15 mouse cellular contexts compared by ENCODE assay signal in genomic region chr17:35543412-35543861, GRCm38 (mm10). TPM values are rescaled to one million over a fixed set of nuclear protein-coding genes. Genes with fewer than 3 reads are reported as not detected.
A peak's percentile ranks its signal among the peaks of the same experiment; 100 is the strongest.
DNase-seq lines count a peak whose midpoint lies in the region; ATAC-seq lines count a peak whose summit lies in the region.
"Had no signal": no experiment of that assay in that cellular context is flagged by ENCODE, and none has a peak within 500 bp of the region (broad histone marks: within the 10 kb centered on the region; RNA-seq: fewer than 3 reads in every experiment).

No protein-coding gene starts in this region.

- H3K27me3 ChIP-seq in embryonic facial prominence, embryonic 14.5 days (replicated peaks; ENCODE audit: control insufficient read depth, insufficient read depth, low read length): no peaks in the 10 kb centered on the region
- no peaks in the 10 kb centered on the region for H3K27me3 ChIP-seq in embryonic facial prominence, embryonic 10.5 days (replicated peaks; ENCODE audit: low read depth, poor library complexity, severe bottlenecking)
- H3K27me3 ChIP-seq in hindbrain, embryonic 13.5 days: no peaks in the 10 kb centered on the region
- H3K27me3 ChIP-seq in neural tube, embryonic 15.5 days (replicated peaks): no peaks in the 10 kb centered on the region
- H3K27me3 ChIP-seq: limb, embryonic 13.5 days had no signal

- no peak overlapping the region for H3K4me3 ChIP-seq in embryonic facial prominence, embryonic 14.5 days (ENCODE audit: low read depth, low read length)
- H3K4me3 ChIP-seq in embryonic facial prominence, embryonic 10.5 days: no peak overlapping the region
- 0 out of 2 replicates have a peak overlapping the region, but pooled peaks have one; percentile 11 for H3K4me3 ChIP-seq in hindbrain, embryonic 13.5 days
- no peak overlapping the region for H3K4me3 ChIP-seq in neural tube, embryonic 15.5 days (replicated peaks)
- H3K4me3 ChIP-seq: limb, embryonic 13.5 days had no signal

- DNase-seq in embryonic facial prominence, embryonic 14.5 days (ENCODE audit: low spot score): peak; percentile 29
- no peak for DNase-seq in embryonic facial prominence, embryonic 10.5 days (ENCODE audit: low spot score)
- DNase-seq in left cerebral cortex, postnatal 36 days (ENCODE audit: low spot score in 2 of 2): peak; percentile 25 to 37
- no peak for DNase-seq in left cerebral cortex, adult 18-20 months (ENCODE audit: low spot score in 2 of 2)
- DNase-seq in thymus, postnatal 0 days (ENCODE audit: low spot score): no peak
- DNase-seq in cerebellum, adult 11 months: no peak

- no peak overlapping the region for H3K9ac ChIP-seq in embryonic facial prominence, embryonic 14.5 days (ENCODE audit: low read depth, low read length)
- no peak overlapping the region for H3K9ac ChIP-seq in hindbrain, embryonic 13.5 days
- no peak overlapping the region for H3K9ac ChIP-seq in neural tube, embryonic 15.5 days (replicated peaks)
- H3K9ac ChIP-seq: limb, embryonic 13.5 days had no signal

- H3K36me3 ChIP-seq in embryonic facial prominence, embryonic 14.5 days (ENCODE audit: control insufficient read depth, insufficient read depth, low read length): no peaks in the 10 kb centered on the region
- H3K36me3 ChIP-seq in embryonic facial prominence, embryonic 10.5 days (replicated peaks): no peaks in the 10 kb centered on the region
- H3K36me3 ChIP-seq in hindbrain, embryonic 13.5 days: no peaks in the 10 kb centered on the region
- H3K36me3 ChIP-seq in neural tube, embryonic 15.5 days: no peaks in the 10 kb centered on the region
- H3K36me3 ChIP-seq: limb, embryonic 13.5 days had no signal

- intact Hi-C loops in left cerebral cortex, postnatal 36 days (cut with DNase I): no loop called here

- WGBS in embryonic facial prominence, embryonic 14.5 days: 33% methylated on average over 14 of the region's 14 CpGs
- 54% methylated on average over 14 of the region's 14 CpGs for WGBS in embryonic facial prominence, embryonic 10.5 days
- WGBS in hindbrain, embryonic 13.5 days: 10% methylated on average over 14 of the region's 14 CpGs
- 17% methylated on average over 14 of the region's 14 CpGs for WGBS in neural tube, embryonic 15.5 days

- no peak overlapping the region for H3K4me2 ChIP-seq in embryonic facial prominence, embryonic 14.5 days (ENCODE audit: low read depth, low read length)
- H3K4me2 ChIP-seq in hindbrain, embryonic 13.5 days: peak overlapping the region; percentile 36
- peak overlapping the region; percentile 11 for H3K4me2 ChIP-seq in neural tube, embryonic 15.5 days
- H3K4me2 ChIP-seq: limb, embryonic 13.5 days had no signal

- no peaks in the 10 kb centered on the region for H3K4me1 ChIP-seq in embryonic facial prominence, embryonic 14.5 days (ENCODE audit: control insufficient read depth, insufficient read depth, low read length)
- peaks cover 7% of the 10 kb centered on the region; the same call in 1 of the 2 replicates for H3K4me1 ChIP-seq in embryonic facial prominence, embryonic 10.5 days
- H3K4me1 ChIP-seq in hindbrain, embryonic 13.5 days (replicated peaks): peaks cover 26% of the 10 kb centered on the region
- peaks cover 13% of the 10 kb centered on the region for H3K4me1 ChIP-seq in neural tube, embryonic 15.5 days

- no peak overlapping the region for H3K27ac ChIP-seq in embryonic facial prominence, embryonic 14.5 days (replicated peaks; ENCODE audit: low read depth, low read length)
- no peak overlapping the region for H3K27ac ChIP-seq in embryonic facial prominence, embryonic 10.5 days (replicated peaks)
- H3K27ac ChIP-seq in hindbrain, embryonic 13.5 days: peak overlapping the region; percentile 37
- no peak overlapping the region for H3K27ac ChIP-seq in neural tube, embryonic 15.5 days (replicated peaks)
- H3K27ac ChIP-seq: limb, embryonic 13.5 days had no signal

- H3K9me3 ChIP-seq in embryonic facial prominence, embryonic 14.5 days (ENCODE audit: control insufficient read depth, low read length): no peaks in the 10 kb centered on the region
- H3K9me3 ChIP-seq in embryonic facial prominence, embryonic 10.5 days: no peaks in the 10 kb centered on the region
- no peaks in the 10 kb centered on the region for H3K9me3 ChIP-seq in hindbrain, embryonic 13.5 days
- no peaks in the 10 kb centered on the region for H3K9me3 ChIP-seq in neural tube, embryonic 15.5 days (replicated peaks)
- H3K9me3 ChIP-seq: limb, embryonic 13.5 days had no signal

- ATAC-seq in embryonic facial prominence, embryonic 14.5 days (ENCODE audit: low read depth): no peak
- peak; percentile 47; the same call in 1 of the 2 replicates for ATAC-seq in hindbrain, embryonic 13.5 days (ENCODE audit: low FRiP score)
- ATAC-seq in neural tube, embryonic 15.5 days (ENCODE audit: low FRiP score): no peak
- ATAC-seq: forebrain, embryonic 16.5 days had no signal

RNA-seq across cellular contexts. Expression of gene Cdsn, which starts 8.5 kb away (rescaled TPM):
- polyA plus RNA-seq in embryonic facial prominence, embryonic 14.5 days (2014; fragmentation: Nextera tagmentation; extraction: Ambion mirVana): 0.97 and 1.3 TPM in 2 replicates
- not detected in 2 replicates for polyA plus RNA-seq in embryonic facial prominence, embryonic 10.5 days (2016; fragmentation: Nextera tagmentation; extraction: Ambion mirVana)
- total RNA-seq in left cerebral cortex, postnatal 36 days (2021): 1 to 10 TPM; 1.4 to 1.6 TPM
- total RNA-seq in left cerebral cortex, adult 18-20 months (2021): 1 to 10 TPM in 1 of 2 experiments, under 1 TPM in 1; 1.00 to 1.7 TPM
- 0.12 and 0.14 TPM in 2 replicates for polyA plus RNA-seq in hindbrain, embryonic 13.5 days (2015; fragmentation: Nextera tagmentation; extraction: Ambion mirVana)
- 0.08 TPM in 1 of 2 replicates, not detected in the other for polyA plus RNA-seq in neural tube, embryonic 15.5 days (2015; fragmentation: Nextera tagmentation; extraction: Ambion mirVana)
- 0.22 and 0.28 TPM in 2 replicates for polyA plus RNA-seq in thymus, postnatal 0 days (2015; fragmentation: Nextera tagmentation; extraction: Ambion mirVana)
- total RNA-seq: common myeloid progenitor, adult 5-6 weeks; hematopoietic stem cell, adult 5-6 weeks; megakaryocyte, adult 5-6 weeks had no signal
- polyA plus RNA-seq: forebrain, embryonic 16.5 days had no signal

RNA-seq across cellular contexts. Expression of gene Psors1c2, which starts 10.4 kb away (rescaled TPM):
- 0.59 and 1.9 TPM in 2 replicates for polyA plus RNA-seq in embryonic facial prominence, embryonic 14.5 days (2014; fragmentation: Nextera tagmentation; extraction: Ambion mirVana)
- 1.6 and 1.9 TPM in 2 replicates for polyA plus RNA-seq in embryonic facial prominence, embryonic 10.5 days (2016; fragmentation: Nextera tagmentation; extraction: Ambion mirVana)
- 1 to 10 TPM in 1 of 2 experiments, under 1 TPM in 1; 0.79 to 2.5 TPM for total RNA-seq in left cerebral cortex, postnatal 36 days (2021)
- total RNA-seq in left cerebral cortex, adult 18-20 months (2021): under 1 TPM; 0.44 to 0.84 TPM
- polyA plus RNA-seq in hindbrain, embryonic 13.5 days (2015; fragmentation: Nextera tagmentation; extraction: Ambion mirVana): 0.68 and 1.4 TPM in 2 replicates
- polyA plus RNA-seq in neural tube, embryonic 15.5 days (2015; fragmentation: Nextera tagmentation; extraction: Ambion mirVana): 0.81 and 0.96 TPM in 2 replicates
- 10.2 and 12.7 TPM in 2 replicates for polyA plus RNA-seq in thymus, postnatal 0 days (2015; fragmentation: Nextera tagmentation; extraction: Ambion mirVana)
- total RNA-seq: common myeloid progenitor, adult 5-6 weeks; hematopoietic stem cell, adult 5-6 weeks; megakaryocyte, adult 5-6 weeks had no signal

RNA-seq across cellular contexts. Expression of gene 2300002M23Rik, which starts 23.8 kb away (rescaled TPM):
- 0.47 and 1.3 TPM in 2 replicates for polyA plus RNA-seq in embryonic facial prominence, embryonic 14.5 days (2014; fragmentation: Nextera tagmentation; extraction: Ambion mirVana)
- polyA plus RNA-seq in embryonic facial prominence, embryonic 10.5 days (2016; fragmentation: Nextera tagmentation; extraction: Ambion mirVana): not detected in 2 replicates
- total RNA-seq in left cerebral cortex, postnatal 36 days (2021): not detected
- total RNA-seq in left cerebral cortex, adult 18-20 months (2021): not detected
- not detected in 2 replicates for polyA plus RNA-seq in hindbrain, embryonic 13.5 days (2015; fragmentation: Nextera tagmentation; extraction: Ambion mirVana)
- polyA plus RNA-seq in neural tube, embryonic 15.5 days (2015; fragmentation: Nextera tagmentation; extraction: Ambion mirVana): not detected in 2 replicates
- polyA plus RNA-seq in thymus, postnatal 0 days (2015; fragmentation: Nextera tagmentation; extraction: Ambion mirVana): 1.3 and 6.3 TPM in 2 replicates
- total RNA-seq: common myeloid progenitor, adult 5-6 weeks; hematopoietic stem cell, adult 5-6 weeks; megakaryocyte, adult 5-6 weeks had no signal
- polyA plus RNA-seq: forebrain, embryonic 16.5 days; kidney, embryonic 16.5 days; limb, embryonic 13.5 days; urinary bladder, adult 2 months had no signal

RNA-seq across cellular contexts. Expression of gene Cchcr1, which starts 26.5 kb away (rescaled TPM):
- 10.5 and 12.2 TPM in 2 replicates for polyA plus RNA-seq in embryonic facial prominence, embryonic 14.5 days (2014; fragmentation: Nextera tagmentation; extraction: Ambion mirVana)
- polyA plus RNA-seq in embryonic facial prominence, embryonic 10.5 days (2016; fragmentation: Nextera tagmentation; extraction: Ambion mirVana): 24.2 and 25.0 TPM in 2 replicates
- 10 to 100 TPM; 10.1 to 15.2 TPM for total RNA-seq in left cerebral cortex, postnatal 36 days (2021)
- total RNA-seq in left cerebral cortex, adult 18-20 months (2021): 10 to 100 TPM; 14.2 to 16.2 TPM
- 6.3 and 7.6 TPM in 2 replicates for polyA plus RNA-seq in hindbrain, embryonic 13.5 days (2015; fragmentation: Nextera tagmentation; extraction: Ambion mirVana)
- 5.1 and 7.9 TPM in 2 replicates for polyA plus RNA-seq in neural tube, embryonic 15.5 days (2015; fragmentation: Nextera tagmentation; extraction: Ambion mirVana)
- 8.7 and 9.8 TPM in 2 replicates for polyA plus RNA-seq in thymus, postnatal 0 days (2015; fragmentation: Nextera tagmentation; extraction: Ambion mirVana)

RNA-seq across cellular contexts. Expression of gene Tcf19, which starts 26.8 kb away (rescaled TPM):
- 82.9 and 83.2 TPM in 2 replicates for polyA plus RNA-seq in embryonic facial prominence, embryonic 14.5 days (2014; fragmentation: Nextera tagmentation; extraction: Ambion mirVana)
- 43.7 and 45.5 TPM in 2 replicates for polyA plus RNA-seq in embryonic facial prominence, embryonic 10.5 days (2016; fragmentation: Nextera tagmentation; extraction: Ambion mirVana)
- 10 to 100 TPM in 1 of 2 experiments, 1 to 10 TPM in 1; 9.0 to 13.4 TPM for total RNA-seq in left cerebral cortex, postnatal 36 days (2021)
- 10 to 100 TPM; 10.1 to 13.7 TPM for total RNA-seq in left cerebral cortex, adult 18-20 months (2021)
- polyA plus RNA-seq in hindbrain, embryonic 13.5 days (2015; fragmentation: Nextera tagmentation; extraction: Ambion mirVana): 14.9 and 15.4 TPM in 2 replicates
- polyA plus RNA-seq in neural tube, embryonic 15.5 days (2015; fragmentation: Nextera tagmentation; extraction: Ambion mirVana): 14.4 and 27.5 TPM in 2 replicates
- 75.9 and 80.4 TPM in 2 replicates for polyA plus RNA-seq in thymus, postnatal 0 days (2015; fragmentation: Nextera tagmentation; extraction: Ambion mirVana)

Comparison
In these comparisons a context has a peak if more than half of its experiments do, and no peak if none do; other contexts are left out.
1. DNase-seq: peak in embryonic facial prominence, embryonic 14.5 days (single experiment) and left cerebral cortex, postnatal 36 days (2 of 2); none in embryonic facial prominence, embryonic 10.5 days (single experiment), left cerebral cortex, adult 18-20 months (0 of 2), thymus, postnatal 0 days (single experiment) and cerebellum, adult 11 months (single experiment).